Mouse (Mus musculus) limb, embryonic 14.5 days (tissue): ENCODE measurements around the gene Tfb1m. TPM values are rescaled to one million over a fixed set of nuclear protein-coding genes. Genes with fewer than 3 reads are reported as not detected.

ENCODE experiments used
- ATAC-seq: fragments of 200-750 bp; cut with Nextera tagmentation; 2 replicates; pipeline ENCODE4 v1.8.0; 2017; ENCODE audit warnings: low read depth, moderate number of reproducible peaks, moderate TSS enrichment; ENCODE audit not compliant: low FRiP score
- DNase-seq: peaks from one replicate; pipeline ENCODE4 v3.0.0-alpha.2; 2015; ENCODE audit warnings: low spot score
- H3K27ac ChIP-seq: fragments of 300-500 bp; sonication (generic); replicated peaks from 2 replicates; pipeline ENCODE4 v1.5.1; 2014; ENCODE audit warnings: low read depth, mild to moderate bottlenecking, low read length, moderate library complexity, mixed read lengths
- H3K27me3 ChIP-seq: fragments of 300-500 bp; sonication (generic); 2 replicates; pipeline ENCODE4 v1.6.1; 2014; ENCODE audit warnings: low read length, mixed read lengths; ENCODE audit not compliant: control insufficient read depth, insufficient read depth
- H3K36me3 ChIP-seq: fragments of 300-500 bp; sonication (generic); 2 replicates; pipeline ENCODE4 v1.6.1; 2014; ENCODE audit warnings: mild to moderate bottlenecking, low read length, moderate library complexity, mixed read lengths; ENCODE audit not compliant: control insufficient read depth, insufficient read depth
- H3K4me1 ChIP-seq: fragments of 300-500 bp; sonication (generic); 2 replicates; pipeline ENCODE4 v1.6.1; 2014; ENCODE audit warnings: antibody characterized with exemption, low read length, mixed read lengths; ENCODE audit not compliant: control insufficient read depth, insufficient read depth
- H3K4me2 ChIP-seq: fragments of 300-500 bp; sonication (generic); replicated peaks from 2 replicates; pipeline ENCODE4 v1.6.1; 2014; ENCODE audit warnings: low read depth, mild to moderate bottlenecking, low read length, moderate library complexity; ENCODE audit not compliant: severe bottlenecking
- H3K4me3 ChIP-seq: fragments of 300-500 bp; sonication (generic); replicated peaks from 2 replicates; pipeline ENCODE4 v1.5.1; 2014; ENCODE audit warnings: low read length
- H3K9ac ChIP-seq: fragments of 300-500 bp; sonication (generic); 2 replicates; pipeline ENCODE4 v1.6.1; 2014; ENCODE audit warnings: mild to moderate bottlenecking, low read depth, low read length, moderate library complexity; ENCODE audit not compliant: severe bottlenecking
- H3K9me3 ChIP-seq: fragments of 300-500 bp; sonication (generic); 2 replicates; pipeline ENCODE4 v1.6.1; 2016; ENCODE audit warnings: low read length; ENCODE audit not compliant: control insufficient read depth
- POLR2A ChIP-seq: fragments of 200-500 bp; IDR thresholded peaks from 2 replicates; pipeline ENCODE4 v1.8.0; 2012; ENCODE audit warnings: inconsistent platforms, mild to moderate bottlenecking, moderate library complexity, borderline replicate concordance; ENCODE audit not compliant: insufficient read depth, insufficient read length; ENCODE audit errors: extremely low read depth
- WGBS: fragments of 180-500 bp; shearing (Covaris S2); extraction: QIAGEN DNeasy Blood & Tissue Kit; methylation state at CpG from one replicate; pipeline ENCODE4 v1.1.7; 2014; 5-methylcytosine and 5-hydroxymethylcytosine counted together
- polyA plus RNA-seq, 2 experiments: library from polyadenylated mRNA; depleted of rRNA in 1 of 2; stranded (reverse) in 1 of 2; unstranded in 1 of 2; fragments of >200 nt; fragmentation: Nextera tagmentation in 1 of 2; extraction: Ambion mirVana in 1 of 2; gene quantifications; 2 replicates each; pipeline versions ENCODE4 v1.2.1 to v1.2.3; 2012 to 2014

Gene Tfb1m
- polyA plus RNA-seq, 2 experiments = 16.3 to 17.2 TPM

- Histone ChIP-seq H3K4me3 (no peak overlapping the region), H3K4me1 (no peaks in the 10 kb centered on the region), H3K9me3 (no peaks in the 10 kb centered on the region), H3K27me3 (no peaks in the 10 kb centered on the region), H3K9ac (no peak overlapping the region), H3K4me2 (no peak overlapping the region), H3K36me3 (peaks cover 44% of the 10 kb centered on the region), H3K27ac (no peak overlapping the region)
- WGBS = 68% methylated on average over 7 of the region's 7 CpGs
- DNase-seq (no peak), ATAC-seq (no peak)
- no peak for TF ChIP-seq POLR2A
Measured at GRCm38 (mm10) chr17:3485851-3486250, 71.7 kb downstream of the Tfb1m start.

GRCm38 (mm10) chr17:3483091-3483490, 74.5 kb downstream of the Tfb1m start:
- TF ChIP-seq POLR2A = no peak
- ATAC-seq = no peak
- WGBS = 82% methylated on average over 8 of the region's 8 CpGs

GRCm38 (mm10) chr17:3481576-3482575, 75.7 kb downstream of the Tfb1m start:
- Histone ChIP-seq H3K4me2 (no peak overlapping the region), H3K9ac (no peak overlapping the region), H3K27me3 (no peaks in the 10 kb centered on the region), H3K9me3 (no peaks in the 10 kb centered on the region), H3K4me3 (no peak overlapping the region), H3K36me3 (peaks cover 57% of the 10 kb centered on the region), H3K27ac (no peak overlapping the region), H3K4me1 (no peaks in the 10 kb centered on the region)
- ATAC-seq = no peak
- 62% methylated on average over 7 of the region's 7 CpGs for WGBS
- TF ChIP-seq POLR2A = no peak
- no peak for DNase-seq

More at GRCm38 (mm10) chr17:3483091-3483490, 74.5 kb downstream of the Tfb1m start:
- Histone ChIP-seq H3K9ac (no peak overlapping the region), H3K4me3 (no peak overlapping the region), H3K9me3 (no peaks in the 10 kb centered on the region), H3K4me2 (no peak overlapping the region), H3K36me3 (peaks cover 61% of the 10 kb centered on the region), H3K4me1 (no peaks in the 10 kb centered on the region), H3K27ac (no peak overlapping the region), H3K27me3 (no peaks in the 10 kb centered on the region)
- DNase-seq = no peak

GRCm38 (mm10) chr17:3476546-3476945, 81.0 kb downstream of the Tfb1m start:
- ATAC-seq = no peak
- TF ChIP-seq POLR2A = no peak
- 84% methylated on average over 2 of the region's 2 CpGs for whole genome bisulfite sequencing

GRCm38 (mm10) chr17:3472018-3472417, 85.6 kb downstream of the Tfb1m start:
- H3K36me3 ChIP-seq = peaks cover 12% of the 10 kb centered on the region; the same call in 1 of the 2 replicates
- H3K4me2 ChIP-seq = no peak overlapping the region
- no peak overlapping the region for H3K4me3 ChIP-seq
- WGBS = 87% methylated on average over 6 of the region's 6 CpGs
- no peaks in the 10 kb centered on the region for H3K9me3 ChIP-seq
- no peak for ATAC-seq
- no peak overlapping the region for H3K27ac ChIP-seq
- no peak for TF ChIP-seq POLR2A
- H3K27me3 ChIP-seq = no peaks in the 10 kb centered on the region
- no peaks in the 10 kb centered on the region for H3K4me1 ChIP-seq
- DNase-seq = no peak
- H3K9ac ChIP-seq = no peak overlapping the region

More at GRCm38 (mm10) chr17:3476546-3476945, 81.0 kb downstream of the Tfb1m start:
- no peak for DNase-seq
- peaks cover 36% of the 10 kb centered on the region for H3K36me3 ChIP-seq
- H3K9me3 ChIP-seq = no peaks in the 10 kb centered on the region
- no peak overlapping the region for H3K9ac ChIP-seq
- no peak overlapping the region for H3K4me3 ChIP-seq
- H3K4me2 ChIP-seq = no peak overlapping the region
- H3K27me3 ChIP-seq = no peaks in the 10 kb centered on the region
- no peaks in the 10 kb centered on the region for H3K4me1 ChIP-seq
- H3K27ac ChIP-seq = no peak overlapping the region

Other genes starting within 250 kb of the Tfb1m start
- 22.3 and 25.9 TPM in 2 replicates for gene Tiam2, start 231.2 kb downstream of the Tfb1m start, polyA plus RNA-seq (2012; rRNA removed)
- 21.1 and 25.6 TPM in 2 replicates for gene Tiam2, start 231.2 kb downstream of the Tfb1m start, polyA plus RNA-seq (2014; fragmentation: Nextera tagmentation; extraction: Ambion mirVana)
- 0.86 and 1.0 TPM in 2 replicates for gene Cldn20, start 25.2 kb downstream of the Tfb1m start, polyA plus RNA-seq (2012; rRNA removed)
- gene Cldn20, start 25.2 kb downstream of the Tfb1m start, polyA plus RNA-seq (2014; fragmentation: Nextera tagmentation; extraction: Ambion mirVana) = 0.65 TPM in 1 of 2 replicates, not detected in the other
- gene Nox3, start 138.5 kb upstream of the Tfb1m start, polyA plus RNA-seq (2012; rRNA removed) = not detected in 2 replicates
- not detected in 2 replicates for gene Nox3, start 138.5 kb upstream of the Tfb1m start, polyA plus RNA-seq (2014; fragmentation: Nextera tagmentation; extraction: Ambion mirVana)